Mouse (Mus musculus) midbrain, postnatal 0 days (tissue): ENCODE data around the gene Limch1. TPM values are rescaled to one million over a fixed set of nuclear protein-coding genes. Genes with fewer than 3 reads are reported as not detected.

Experiments
- ATAC-seq: fragments of 200-750 bp; cut with Nextera tagmentation; 2 replicates; pipeline ENCODE4 v1.8.0; 2017; ENCODE audit warnings: moderate number of reproducible peaks, mild to moderate bottlenecking, moderate TSS enrichment, moderate library complexity; ENCODE audit not compliant: low FRiP score
- DNase-seq: peaks from one replicate; pipeline ENCODE4 v3.0.0-alpha.2; 2015; ENCODE audit warnings: low spot score
- H3K27ac ChIP-seq: fragments of 300-500 bp; sonication (generic); 2 replicates; pipeline ENCODE4 v1.5.1; 2014; ENCODE audit warnings: low read depth, mild to moderate bottlenecking, low read length, mixed read lengths
- H3K27me3 ChIP-seq: fragments of 300-500 bp; sonication (generic); 2 replicates; pipeline ENCODE4 v1.6.1; 2014; ENCODE audit warnings: low read length, control low read depth, mixed read lengths; ENCODE audit not compliant: insufficient read depth
- H3K36me3 ChIP-seq: fragments of 300-500 bp; sonication (generic); 2 replicates; pipeline ENCODE4 v1.6.1; 2014; ENCODE audit warnings: low read length, control low read depth, mixed read lengths; ENCODE audit not compliant: insufficient read depth
- H3K4me1 ChIP-seq: fragments of 300-500 bp; sonication (generic); 2 replicates; pipeline ENCODE4 v1.6.1; 2014; ENCODE audit warnings: mild to moderate bottlenecking, control low read depth, antibody characterized with exemption, low read length, mixed read lengths; ENCODE audit not compliant: insufficient read depth
- H3K4me2 ChIP-seq: fragments of 300-500 bp; sonication (generic); 2 replicates; pipeline ENCODE4 v1.6.1; 2014; ENCODE audit warnings: low read depth, mild to moderate bottlenecking, low read length, mixed read lengths; ENCODE audit not compliant: poor library complexity, severe bottlenecking
- H3K4me3 ChIP-seq: fragments of 300-500 bp; sonication (generic); 2 replicates; pipeline ENCODE4 v1.5.1; 2014; ENCODE audit warnings: low read depth, mild to moderate bottlenecking, low read length, moderate library complexity
- H3K9ac ChIP-seq: fragments of 300-500 bp; sonication (generic); replicated peaks from 2 replicates; pipeline ENCODE4 v1.6.1; 2014; ENCODE audit warnings: mild to moderate bottlenecking, low read length, moderate library complexity, mixed read lengths; ENCODE audit not compliant: poor library complexity, severe bottlenecking
- H3K9me3 ChIP-seq: fragments of 300-500 bp; sonication (generic); 2 replicates; pipeline ENCODE4 v1.6.1; 2016; ENCODE audit warnings: low read length, control low read depth
- CTCF ChIP-seq: IDR thresholded peaks from 2 replicates; pipeline ENCODE4 v1.5.1; 2016; ENCODE audit warnings: antibody characterized with exemption, mild to moderate bottlenecking
- WGBS: fragments of 180-500 bp; shearing (Covaris S2); extraction: QIAGEN DNeasy Blood & Tissue Kit; methylation state at CpG from one replicate; pipeline ENCODE4 v1.1.7; 2014; 5-methylcytosine and 5-hydroxymethylcytosine counted together
- polyA plus RNA-seq: library from polyadenylated mRNA; unstranded; fragments of >200 nt; fragmentation: Nextera tagmentation; extraction: Ambion mirVana; gene quantifications from 2 replicates; pipeline ENCODE4 v1.2.1, GENCODE M21; 2015
- total RNA-seq: library from RNA; depleted of rRNA; stranded (reverse); fragments of >200 nt; gene quantifications from 2 replicates; pipeline ENCODE4 v1.2.3, GENCODE M21; 2014

Gene Limch1
- total and polyA plus RNA-seq, 2 experiments from 2014 or later: 46.6 to 119 TPM

- Histone ChIP-seq H3K27me3 (no peaks in the 10 kb centered on the region), H3K36me3 (no peaks in the 10 kb centered on the region), H3K9ac (no peak overlapping the region), H3K4me3 (no peak overlapping the region), H3K4me1 (peaks cover 7% of the 10 kb centered on the region; the same call in 1 of the 2 replicates), H3K27ac (no peak overlapping the region; the same call in 1 of the 2 replicates), H3K9me3 (no peaks in the 10 kb centered on the region), H3K4me2 (no peak overlapping the region)
- ATAC-seq (no peak), DNase-seq (no peak)
- TF ChIP-seq CTCF: no peak
- WGBS: 73% methylated on average over 2 of the region's 2 CpGs
These were observed 221.5 kb downstream of the Limch1 start for GRCm38 (mm10) chr5:66967147-66967546.

DNA sequence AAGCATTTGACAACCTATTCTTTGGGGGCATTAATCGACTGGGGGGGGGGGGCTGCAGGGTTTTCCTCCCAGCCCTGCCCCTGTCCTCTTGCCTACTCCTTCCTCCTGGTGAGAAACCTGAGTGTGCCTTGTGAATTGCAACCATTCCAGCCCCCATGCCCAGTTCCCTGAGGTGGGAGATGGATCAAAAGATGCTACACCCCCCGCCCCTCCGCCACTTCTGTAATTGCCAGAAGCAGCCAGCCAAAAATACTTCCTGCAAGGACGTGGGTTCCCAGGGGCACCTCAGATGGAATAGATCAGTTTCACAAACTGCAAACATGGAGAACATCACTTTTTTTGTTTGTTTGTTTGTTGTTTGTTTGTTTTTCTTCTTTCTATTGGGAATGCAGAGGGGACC is 222.0 kb downstream of the Limch1 start:
- 28% methylated on average over 4 of the region's 4 CpGs for whole genome bisulfite sequencing
- ATAC-seq (no peak), DNase-seq (no peak)
- Histone ChIP-seq H3K27me3 (no peaks in the 10 kb centered on the region), H3K36me3 (no peaks in the 10 kb centered on the region), H3K4me3 (peak overlapping the region; percentile 23; the same call in 1 of the 2 replicates), H3K9ac (0 out of 2 replicates have a peak overlapping the region, but pooled peaks have one; percentile 13), H3K4me2 (peak overlapping the region; percentile 48), H3K4me1 (peaks cover 7% of the 10 kb centered on the region; the same call in 1 of the 2 replicates), H3K9me3 (no peaks in the 10 kb centered on the region), H3K27ac (peak overlapping the region; percentile 52)
- TF ChIP-seq CTCF: no peak

GRCm38 (mm10) chr5:66968059-66968833 is 222.6 kb downstream of the Limch1 start:
- no peaks in the 10 kb centered on the region for H3K9me3 ChIP-seq
- H3K9ac ChIP-seq: peak overlapping the region; percentile 20; the same call in 1 of the 2 replicates
- peak; percentile 73 for DNase-seq
- no peak for TF ChIP-seq CTCF
- H3K4me2 ChIP-seq: peak overlapping the region; percentile 48
- WGBS: 4% methylated on average over 23 of the region's 23 CpGs
- ATAC-seq: peak; percentile 72
- H3K36me3 ChIP-seq: no peaks in the 10 kb centered on the region
- H3K4me3 ChIP-seq: peak overlapping the region; percentile 23; the same call in 1 of the 2 replicates
- H3K4me1 ChIP-seq: peaks cover 7% of the 10 kb centered on the region; the same call in 1 of the 2 replicates
- H3K27ac ChIP-seq: peak overlapping the region; percentile 52
- no peaks in the 10 kb centered on the region for H3K27me3 ChIP-seq

DNA sequence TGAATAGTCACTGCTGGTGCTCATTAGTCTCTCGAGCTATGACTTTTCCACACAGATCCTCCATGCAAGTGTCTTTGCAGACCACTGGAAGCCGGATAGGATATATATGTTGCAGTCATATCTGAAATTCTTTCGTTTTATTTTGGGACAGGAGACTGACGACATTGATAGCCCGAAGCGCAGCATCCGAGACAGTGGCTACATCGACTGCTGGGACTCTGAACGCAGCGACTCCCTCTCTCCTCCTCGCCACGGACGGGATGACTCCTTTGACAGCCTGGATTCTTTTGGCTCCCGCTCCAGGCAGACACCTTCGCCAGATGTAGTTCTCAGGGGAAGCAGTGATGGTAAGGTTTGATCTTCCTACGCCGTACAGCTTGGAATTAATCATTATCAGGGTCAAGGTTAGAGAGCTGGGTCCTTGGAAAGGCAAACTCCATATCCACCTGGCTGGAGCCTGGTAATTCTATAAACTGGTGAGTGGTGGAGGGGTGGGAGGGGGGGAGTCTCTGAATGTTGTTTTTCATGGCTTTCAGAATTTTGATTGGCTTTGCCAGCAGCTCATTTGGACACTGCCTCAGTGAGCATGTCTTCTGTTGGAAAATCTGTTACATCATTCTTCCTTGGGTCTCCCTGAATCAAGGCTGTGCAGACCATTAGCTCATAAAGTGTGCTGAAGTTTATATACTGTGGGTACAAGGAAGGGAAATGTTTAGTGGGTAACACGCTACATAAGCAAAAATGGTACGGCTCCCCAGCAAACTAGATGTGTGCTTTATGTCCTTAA is 223.5 kb downstream of the Limch1 start:
- peak overlapping the region; percentile 23; the same call in 1 of the 2 replicates for H3K4me3 ChIP-seq
- no peak for TF ChIP-seq CTCF
- H3K4me1 ChIP-seq: peaks cover 6% of the 10 kb centered on the region; the same call in 1 of the 2 replicates
- H3K27me3 ChIP-seq: no peaks in the 10 kb centered on the region
- H3K4me2 ChIP-seq: peak overlapping the region; percentile 48
- H3K27ac ChIP-seq: no peak overlapping the region
- ATAC-seq (no peak), DNase-seq (no peak)
- no peak overlapping the region for H3K9ac ChIP-seq
- WGBS: 53% methylated on average over 19 of the region's 19 CpGs
- no peaks in the 10 kb centered on the region for H3K36me3 ChIP-seq
- no peaks in the 10 kb centered on the region for H3K9me3 ChIP-seq

DNA sequence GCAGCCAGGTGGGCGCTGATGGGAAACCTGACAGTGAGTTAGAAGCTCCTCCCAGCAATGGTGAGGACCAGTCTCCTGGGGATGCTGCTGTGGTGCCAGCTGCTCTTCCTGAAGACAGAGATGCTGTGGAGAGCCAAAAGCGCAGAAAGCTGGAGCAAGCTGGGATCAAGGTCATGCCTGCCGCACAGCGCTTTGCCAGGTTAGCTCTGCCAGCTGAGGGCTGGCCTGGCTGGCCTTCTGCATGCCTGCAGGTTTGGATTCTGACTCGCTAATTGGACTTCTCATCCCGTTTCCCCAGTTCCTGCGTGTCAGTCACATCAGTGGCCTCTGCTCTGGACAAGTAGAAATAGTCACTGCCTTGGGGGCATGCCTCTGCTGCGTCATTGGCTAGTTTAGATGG is 230.0 kb downstream of the Limch1 start:
- Histone ChIP-seq H3K9me3 (no peaks in the 10 kb centered on the region), H3K27me3 (no peaks in the 10 kb centered on the region), H3K9ac (no peak overlapping the region), H3K4me3 (no peak overlapping the region), H3K4me1 (no peaks in the 10 kb centered on the region), H3K27ac (no peak overlapping the region), H3K36me3 (peaks cover 4% of the 10 kb centered on the region; the same call in 1 of the 2 replicates), H3K4me2 (no peak overlapping the region)
- peak; percentile 28 for DNase-seq
- no peak for TF ChIP-seq CTCF
- no peak for ATAC-seq
- WGBS: 84% methylated on average over 8 of the region's 8 CpGs
